27 mouse cellular contexts compared by ENCODE assay signal in the genomic region with DNA sequence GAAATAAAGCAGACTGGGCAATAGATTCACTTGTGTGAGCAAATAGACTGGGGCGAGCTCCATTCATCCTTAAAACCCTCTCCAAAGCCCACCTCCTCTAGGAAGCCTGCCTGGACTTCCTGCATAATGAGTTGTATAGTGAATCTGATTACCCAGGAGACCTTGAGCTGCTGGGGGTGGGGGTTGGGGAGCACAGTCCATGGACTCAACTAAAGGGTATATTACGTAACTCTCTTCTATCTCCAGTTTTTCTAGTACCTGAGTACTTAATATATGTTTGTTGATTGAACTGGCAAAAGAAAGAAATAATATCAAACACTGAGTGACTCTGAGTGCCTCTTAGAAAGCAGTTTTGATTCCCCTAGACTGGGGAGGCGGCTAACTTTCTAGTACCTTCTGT.
DNase-seq lines count a peak whose midpoint lies in the region; ATAC-seq and TF ChIP-seq lines count a peak whose summit lies in the region.
"Had no signal": no experiment of that assay in that cellular context is flagged by ENCODE, and none has a peak within 500 bp of the region (broad histone marks: within the 10 kb centered on the region; RNA-seq: fewer than 3 reads in every experiment).

No protein-coding gene starts in this region.

- peaks cover 13% of the 10 kb centered on the region for H3K4me1 ChIP-seq in liver, embryonic 12.5 days
- H3K4me1 ChIP-seq in intestine, embryonic 15.5 days (replicated peaks): peaks cover 14% of the 10 kb centered on the region
- peaks cover 20% of the 10 kb centered on the region; the same call in 1 of the 2 replicates for H3K4me1 ChIP-seq in lung, postnatal 0 days (ENCODE audit: insufficient read depth, low read depth, low read length)
- H3K4me1 ChIP-seq: forebrain, embryonic 13.5 days; hindbrain, embryonic 13.5 days; midbrain, embryonic 12.5 days; neural tube, embryonic 15.5 days had no signal

- peak; percentile 68 for DNase-seq in heart, adult 11 months
- no peak for DNase-seq in heart, adult 18-20 months
- DNase-seq in liver: peak; percentile 14
- peak; percentile 71 for DNase-seq in lung, postnatal 0 days (ENCODE audit: low spot score)
- DNase-seq in spleen, postnatal 10 days (ENCODE audit: low spot score in 2 of 2): no peak
- DNase-seq in cerebellum, postnatal 4 days (ENCODE audit: low spot score in 2 of 2): no peak
- DNase-seq: adrenal gland, postnatal 10 days; cerebellum, adult 18-20 months; cerebellum, postnatal 14 days; gastrocnemius, adult 2 months; left cerebral cortex, postnatal 4 days; liver, embryonic 13.5 days; right cerebral cortex, adult 18-20 months; right cerebral cortex, postnatal 4 days had no signal

- WGBS in liver, embryonic 12.5 days (ENCODE audit: insufficient replicate concordance): 60% methylated on average over 3 of the region's 3 CpGs
- 89% methylated on average over 3 of the region's 3 CpGs for WGBS in intestine, embryonic 15.5 days
- WGBS in lung, postnatal 0 days: 59% methylated on average over 3 of the region's 3 CpGs

- no peak for TF ChIP-seq EP300 in lung, postnatal 0 days (IDR thresholded peaks at IDR 0.05)

- no peak overlapping the region for H3K9ac ChIP-seq in liver, embryonic 12.5 days
- H3K9ac ChIP-seq in intestine, embryonic 15.5 days: no peak overlapping the region
- H3K9ac ChIP-seq in lung, postnatal 0 days (replicated peaks; ENCODE audit: low read depth): no peak overlapping the region
- H3K9ac ChIP-seq: embryonic facial prominence, embryonic 13.5 days; forebrain, embryonic 13.5 days; hindbrain, embryonic 13.5 days; liver, embryonic 13.5 days; midbrain, embryonic 12.5 days; neural tube, embryonic 15.5 days; stomach, embryonic 15.5 days had no signal

- no peaks in the 10 kb centered on the region for H3K36me3 ChIP-seq in liver, embryonic 12.5 days
- no peaks in the 10 kb centered on the region for H3K36me3 ChIP-seq in intestine, embryonic 15.5 days
- H3K36me3 ChIP-seq in lung, postnatal 0 days (ENCODE audit: insufficient read depth, low read length): no peaks in the 10 kb centered on the region
- H3K36me3 ChIP-seq: embryonic facial prominence, embryonic 13.5 days; hindbrain, embryonic 13.5 days; liver, embryonic 13.5 days; midbrain, embryonic 12.5 days; neural tube, embryonic 15.5 days; stomach, embryonic 15.5 days had no signal

- no peak for TF ChIP-seq CTCF in lung, postnatal 0 days (IDR thresholded peaks at IDR 0.05)

- ATAC-seq in liver, embryonic 12.5 days: no peak
- ATAC-seq in intestine, embryonic 15.5 days: peak; percentile 58; the same call in 1 of the 2 replicates
- peak; percentile 34; the same call in 1 of the 2 replicates for ATAC-seq in lung, postnatal 0 days
- ATAC-seq: forebrain, embryonic 13.5 days; inflammation-experienced regulatory T-cells, adult 6 months had no signal

- H3K4me2 ChIP-seq in liver, embryonic 12.5 days: no peak overlapping the region
- H3K4me2 ChIP-seq in intestine, embryonic 15.5 days (replicated peaks): no peak overlapping the region
- no peak overlapping the region for H3K4me2 ChIP-seq in lung, postnatal 0 days (replicated peaks; ENCODE audit: low read depth, low read length)
- H3K4me2 ChIP-seq: embryonic facial prominence, embryonic 13.5 days; forebrain, embryonic 13.5 days; heart, embryonic 11.5 days; hindbrain, embryonic 13.5 days; liver, embryonic 13.5 days; midbrain, embryonic 12.5 days; neural tube, embryonic 15.5 days; stomach, embryonic 15.5 days had no signal

- no peaks in the 10 kb centered on the region for H3K9me3 ChIP-seq in liver, embryonic 12.5 days (replicated peaks)
- no peaks in the 10 kb centered on the region for H3K9me3 ChIP-seq in intestine, embryonic 15.5 days
- no peaks in the 10 kb centered on the region for H3K9me3 ChIP-seq in lung, postnatal 0 days (ENCODE audit: low read length)
- H3K9me3 ChIP-seq: embryonic facial prominence, embryonic 13.5 days; forebrain, embryonic 13.5 days; hindbrain, embryonic 13.5 days; liver, embryonic 13.5 days; midbrain, embryonic 12.5 days; neural tube, embryonic 15.5 days; stomach, embryonic 15.5 days had no signal

- H3K27ac ChIP-seq in liver, embryonic 12.5 days: no peak overlapping the region
- H3K27ac ChIP-seq in intestine, embryonic 15.5 days: no peak overlapping the region
- peak overlapping the region; percentile 52; the same call in 1 of the 2 replicates for H3K27ac ChIP-seq in lung, postnatal 0 days (ENCODE audit: low read length)
- H3K27ac ChIP-seq: embryonic facial prominence, embryonic 13.5 days; forebrain, embryonic 13.5 days; gastrocnemius, adult 2 months; hindbrain, embryonic 13.5 days; left cerebral cortex, adult 2 months; liver, embryonic 13.5 days; macrophage; midbrain, embryonic 12.5 days; neural tube, embryonic 15.5 days; stomach, embryonic 15.5 days had no signal

- H3K27me3 ChIP-seq in liver, embryonic 12.5 days (replicated peaks): no peaks in the 10 kb centered on the region
- no peaks in the 10 kb centered on the region for H3K27me3 ChIP-seq in intestine, embryonic 15.5 days (replicated peaks)
- H3K27me3 ChIP-seq in lung, postnatal 0 days (replicated peaks; ENCODE audit: insufficient read depth, low read length): no peaks in the 10 kb centered on the region
- H3K27me3 ChIP-seq: embryonic facial prominence, embryonic 13.5 days; forebrain, embryonic 13.5 days; liver, embryonic 13.5 days; neural tube, embryonic 15.5 days; stomach, embryonic 15.5 days had no signal

- no peak overlapping the region for H3K4me3 ChIP-seq in liver, embryonic 12.5 days
- no peak overlapping the region for H3K4me3 ChIP-seq in intestine, embryonic 15.5 days (replicated peaks)
- no peak overlapping the region for H3K4me3 ChIP-seq in lung, postnatal 0 days (ENCODE audit: low read depth, low read length)
- H3K4me3 ChIP-seq: embryonic facial prominence, embryonic 13.5 days; erythroblast, embryonic 14.5 days; forebrain, embryonic 13.5 days; gastrocnemius, adult 2 months; hindbrain, embryonic 13.5 days; left cerebral cortex, adult 2 months; liver, embryonic 13.5 days; midbrain, embryonic 12.5 days; neural tube, embryonic 15.5 days; stomach, embryonic 15.5 days had no signal

Comparison
In these comparisons a context has a peak if more than half of its experiments do, and no peak if none do; other contexts are left out.
1. DNase-seq: peak in heart, adult 11 months (single experiment), liver (single experiment) and lung, postnatal 0 days (single experiment); none in heart, adult 18-20 months (0 of 2), spleen, postnatal 10 days (0 of 2) and cerebellum, postnatal 4 days (0 of 2).